ENCODE assay signal across 23 mouse cellular contexts in genomic region chr4:61897176-61897575, GRCm38 (mm10).
"Had no signal": no experiment of that assay in that cellular context is flagged by ENCODE, and none has a peak within 500 bp of the region (broad histone marks: within the 10 kb centered on the region; RNA-seq: fewer than 3 reads in every experiment).

No protein-coding gene starts in this region.

- H3K4me2 ChIP-seq: heart, embryonic 12.5 days; hindbrain, embryonic 13.5 days; hindbrain, embryonic 15.5 days; limb, embryonic 12.5 days; liver, embryonic 11.5 days; liver, embryonic 13.5 days had no signal

- H3K27me3 ChIP-seq: heart, embryonic 12.5 days; hindbrain, embryonic 13.5 days; hindbrain, embryonic 15.5 days; limb, embryonic 12.5 days; liver, embryonic 13.5 days had no signal

- H3K27ac ChIP-seq: heart, embryonic 10.5 days; hindbrain, embryonic 13.5 days; hindbrain, embryonic 15.5 days; hindbrain, postnatal 0 days; left cerebral cortex, adult 2 months; limb, embryonic 10.5 days; limb, embryonic 12.5 days; liver, embryonic 13.5 days had no signal

- H3K4me1 ChIP-seq: heart, embryonic 10.5 days; heart, embryonic 12.5 days; hindbrain, embryonic 13.5 days; hindbrain, embryonic 15.5 days; limb, embryonic 10.5 days; limb, embryonic 12.5 days; liver, embryonic 13.5 days had no signal

- H3K4me3 ChIP-seq: heart, embryonic 10.5 days; heart, embryonic 12.5 days; hindbrain, embryonic 13.5 days; hindbrain, embryonic 15.5 days; left cerebral cortex, adult 2 months; limb, embryonic 10.5 days; limb, embryonic 12.5 days; liver, embryonic 13.5 days had no signal

- ATAC-seq: forebrain, postnatal 0 days; hindbrain, postnatal 0 days; intestine, embryonic 16.5 days had no signal

- H3K9me3 ChIP-seq: hindbrain, embryonic 15.5 days had no signal

- H3K36me3 ChIP-seq: heart, embryonic 10.5 days; heart, embryonic 12.5 days; hindbrain, embryonic 13.5 days; hindbrain, embryonic 15.5 days; limb, embryonic 10.5 days; limb, embryonic 12.5 days; liver, embryonic 13.5 days had no signal

- DNase-seq: forebrain, postnatal 0 days; gastrocnemius, postnatal 14 days; gastrocnemius, postnatal 36 days; heart, adult 18-20 months; heart, postnatal 10 days; heart, postnatal 36 days; kidney, adult 11 months; kidney, adult 2 months; kidney, adult 9 months; layer of hippocampus, adult 9-11 months; layer of hippocampus, postnatal 36 days; liver; liver, embryonic 13.5 days had no signal

- H3K9ac ChIP-seq: forebrain, postnatal 0 days; heart, embryonic 12.5 days; hindbrain, embryonic 13.5 days; hindbrain, embryonic 15.5 days; limb, embryonic 12.5 days; liver, embryonic 13.5 days had no signal
